Mouse (Mus musculus) thymus, adult 2 months (tissue): ENCODE results near the gene Galnt10. TPM values are rescaled to one million over a fixed set of nuclear protein-coding genes. Genes with fewer than 3 reads are reported as not detected.

Source experiments
- DNase-seq: peaks from one replicate; pipeline ENCODE4 v3.0.0; 2021
- H3K27ac ChIP-seq: fragments of 200-500 bp; 2 replicates; pipeline ENCODE4 v1.5.1; 2012; ENCODE audit warnings: low read length, control low read depth; ENCODE audit not compliant: control insufficient read depth, insufficient read depth
- H3K27me3 ChIP-seq: fragments of 200-500 bp; 2 replicates; pipeline ENCODE4 v1.6.1; 2012; ENCODE audit warnings: mild to moderate bottlenecking, low read length, moderate library complexity, mixed read lengths; ENCODE audit not compliant: control insufficient read depth, insufficient read depth
- H3K36me3 ChIP-seq: fragments of 200-500 bp; 2 replicates; pipeline ENCODE4 v1.6.1; 2012; ENCODE audit warnings: mild to moderate bottlenecking, low read length, moderate library complexity; ENCODE audit not compliant: control insufficient read depth, insufficient read depth
- H3K4me1 ChIP-seq: fragments of 200-500 bp; replicated peaks from 2 replicates; pipeline ENCODE4 v1.6.1; 2012; ENCODE audit warnings: low read length; ENCODE audit not compliant: control insufficient read depth, insufficient read depth
- H3K4me3 ChIP-seq: fragments of 200-500 bp; 2 replicates; pipeline ENCODE4 v1.5.1; 2012; ENCODE audit warnings: mild to moderate bottlenecking, low read length, control low read depth, moderate library complexity; ENCODE audit not compliant: control insufficient read depth, insufficient read depth
- CTCF ChIP-seq: fragments of 200-500 bp; IDR thresholded peaks from 2 replicates; pipeline ENCODE4 v1.5.1; 2012; ENCODE audit warnings: mild to moderate bottlenecking, control low read depth, low read length, moderate library complexity, borderline replicate concordance; ENCODE audit not compliant: control insufficient read depth, poor library complexity, insufficient read depth; ENCODE audit errors: extremely low read depth
- POLR2A ChIP-seq: fragments of 200-500 bp; IDR thresholded peaks from 2 replicates; pipeline ENCODE4 v1.6.1; 2012; ENCODE audit warnings: mild to moderate bottlenecking, low read length, control low read depth, moderate library complexity; ENCODE audit not compliant: control insufficient read depth, poor library complexity, insufficient read depth; ENCODE audit errors: extremely low read depth
- WGBS: fragments of 180-500 bp; shearing (Covaris S2); methylation state at CpG from one replicate; pipeline ENCODE4 v1.1.7; 2018; 5-methylcytosine and 5-hydroxymethylcytosine counted together
- polyA plus RNA-seq: library from polyadenylated mRNA; depleted of rRNA; stranded (reverse); fragments of >200 nt; gene quantifications from 2 replicates; pipeline ENCODE4 v1.2.3, GENCODE M21; 2012

Gene Galnt10
- polyA plus RNA-seq, 1 experiment = 28.0 TPM

- H3K4me1 ChIP-seq = peaks cover 71% of the 10 kb centered on the region
- 36% methylated on average over 12 of the region's 12 CpGs for WGBS
- H3K27ac ChIP-seq = peak overlapping the region; percentile 72
- H3K36me3 ChIP-seq = no peaks in the 10 kb centered on the region
- H3K4me3 ChIP-seq = no peak overlapping the region
- TF ChIP-seq POLR2A (no peak), CTCF (no peak)
- H3K27me3 ChIP-seq = no peaks in the 10 kb centered on the region
- DNase-seq = no peak
Measured at GRCm38 (mm10) chr11:57673977-57674687, 28.9 kb downstream of the Galnt10 start.

DNA sequence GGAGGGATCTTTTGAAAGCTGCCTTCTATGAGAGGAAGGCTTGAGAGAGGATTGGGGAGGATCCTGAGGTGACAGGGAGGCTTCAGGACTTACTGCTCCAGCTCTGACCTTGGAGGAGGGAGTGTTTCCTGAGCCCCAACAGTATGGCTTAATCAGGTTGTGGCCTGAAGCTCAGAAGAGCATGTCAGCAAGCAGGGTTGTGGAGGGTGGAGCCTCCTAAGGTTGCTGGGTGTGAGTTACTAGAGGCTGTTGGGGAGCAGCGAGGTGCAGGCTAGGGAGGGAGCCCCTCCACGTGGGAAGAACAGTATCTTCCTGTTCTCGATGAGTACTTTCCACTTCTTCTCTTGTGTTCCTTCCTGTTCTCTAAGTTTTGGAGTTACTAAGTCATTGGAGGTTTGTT, 32.0 kb downstream of the Galnt10 start:
- peaks cover 64% of the 10 kb centered on the region for H3K4me1 ChIP-seq
- TF ChIP-seq CTCF = no peak
- TF ChIP-seq POLR2A = no peak

DNA sequence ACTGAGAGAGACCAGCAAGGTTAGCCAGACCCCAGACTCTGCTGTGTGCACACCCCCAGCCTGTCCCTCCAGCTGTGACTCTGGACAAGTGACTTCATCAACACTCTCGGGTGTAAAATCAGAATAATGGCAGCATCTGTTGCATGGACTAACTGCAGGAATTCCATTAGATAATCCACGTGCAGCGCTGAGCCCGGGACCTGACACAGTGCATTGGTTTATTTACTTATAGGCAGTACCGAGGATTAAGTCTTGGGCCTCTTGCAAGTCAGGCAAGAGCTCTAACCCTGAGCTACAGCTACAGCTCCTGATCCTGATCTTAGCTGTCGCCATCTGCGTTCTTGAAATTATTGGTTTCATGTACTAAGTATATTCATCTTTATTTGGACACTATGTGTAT, 37.3 kb downstream of the Galnt10 start:
- TF ChIP-seq POLR2A = no peak
- TF ChIP-seq CTCF = no peak
- no peak overlapping the region for H3K4me3 ChIP-seq
- no peak overlapping the region for H3K27ac ChIP-seq
- H3K36me3 ChIP-seq = no peaks in the 10 kb centered on the region
- 96% methylated on average over 7 of the region's 7 CpGs for WGBS
- peaks cover 64% of the 10 kb centered on the region for H3K4me1 ChIP-seq
- H3K27me3 ChIP-seq = no peaks in the 10 kb centered on the region
- DNase-seq = no peak

More for the DNA sequence above, 32.0 kb downstream of the Galnt10 start:
- no peak overlapping the region for H3K27ac ChIP-seq
- no peak overlapping the region for H3K4me3 ChIP-seq
- WGBS = 30% methylated on average over 3 of the region's 3 CpGs
- no peaks in the 10 kb centered on the region for H3K36me3 ChIP-seq
- no peak for DNase-seq
- no peaks in the 10 kb centered on the region for H3K27me3 ChIP-seq

DNA sequence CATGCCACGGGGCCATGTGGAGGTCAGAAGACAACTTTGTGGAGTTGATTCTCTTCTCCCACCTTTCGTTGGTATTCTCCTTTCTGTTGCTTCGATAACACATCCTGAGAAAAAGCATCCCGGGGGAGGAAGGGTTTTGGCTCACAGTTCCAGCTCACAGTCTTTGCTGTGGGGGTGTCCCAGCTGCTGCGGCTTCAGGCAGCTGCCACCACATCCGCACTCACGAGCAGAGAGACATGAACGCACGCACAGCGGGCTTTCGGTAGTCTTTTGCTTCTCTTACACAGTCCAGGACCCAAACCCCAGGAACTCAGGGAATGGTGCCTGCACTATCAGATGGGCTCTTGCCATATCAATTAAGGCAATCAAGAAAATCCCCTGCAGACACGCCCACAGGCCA, 37.9 kb downstream of the Galnt10 start:
- H3K27me3 ChIP-seq = no peaks in the 10 kb centered on the region
- H3K27ac ChIP-seq = no peak overlapping the region
- TF ChIP-seq CTCF (no peak), POLR2A (no peak)
- no peak overlapping the region for H3K4me3 ChIP-seq
- H3K4me1 ChIP-seq = peaks cover 70% of the 10 kb centered on the region
- 73% methylated on average over 12 of the region's 12 CpGs for whole genome bisulfite sequencing
- DNase-seq = peak; percentile 49
- H3K36me3 ChIP-seq = no peaks in the 10 kb centered on the region

DNA sequence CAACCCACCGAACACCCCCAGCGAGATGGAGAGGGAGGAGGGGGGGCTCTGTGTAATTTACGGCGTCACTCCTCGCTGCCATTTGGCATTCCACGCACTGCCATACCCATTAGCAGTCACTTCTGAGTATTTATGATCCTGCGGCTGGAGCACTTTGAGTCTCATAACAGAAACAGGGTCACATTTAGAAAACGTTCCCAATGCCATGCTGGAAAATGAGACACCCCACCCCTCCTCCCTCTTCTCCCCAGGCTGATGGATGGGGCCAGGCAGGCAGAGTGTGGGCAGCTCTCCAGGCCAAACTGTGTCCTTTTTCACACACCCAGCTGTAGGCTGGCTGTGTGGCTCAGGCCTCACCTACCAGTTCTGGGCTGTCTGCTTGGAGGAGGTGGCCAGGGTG, 38.7 kb downstream of the Galnt10 start:
- H3K4me1 ChIP-seq = peaks cover 78% of the 10 kb centered on the region
- H3K27me3 ChIP-seq = no peaks in the 10 kb centered on the region
- WGBS = 94% methylated on average over 8 of the region's 8 CpGs
- no peak overlapping the region for H3K4me3 ChIP-seq
- no peak overlapping the region for H3K27ac ChIP-seq
- no peak for DNase-seq
- TF ChIP-seq CTCF (no peak), POLR2A (no peak)
- H3K36me3 ChIP-seq = no peaks in the 10 kb centered on the region

GRCm38 (mm10) chr11:57684891-57685290, 39.6 kb downstream of the Galnt10 start:
- Histone ChIP-seq H3K4me1 (peaks cover 81% of the 10 kb centered on the region), H3K4me3 (no peak overlapping the region), H3K36me3 (no peaks in the 10 kb centered on the region), H3K27me3 (no peaks in the 10 kb centered on the region), H3K27ac (no peak overlapping the region)
- no peak for DNase-seq
- TF ChIP-seq CTCF (no peak), POLR2A (no peak)
- WGBS = 17% methylated on average over 5 of the region's 5 CpGs
